Mouse (Mus musculus) CH12.LX (cell line): ENCODE results near the gene Aff2. TPM values are rescaled to one million over a fixed set of nuclear protein-coding genes. Genes with fewer than 3 reads are reported as not detected.

ENCODE experiments used
- DNase-seq: peaks from one replicate; pipeline ENCODE4 v3.0.0-alpha.2; 2013; ENCODE audit errors: extremely low read depth
- H3K27ac ChIP-seq: 2 replicates; pipeline ENCODE4 v1.5.1; 2012; ENCODE audit warnings: low read depth, mild to moderate bottlenecking, control low read depth, moderate library complexity; ENCODE audit not compliant: insufficient read depth
- H3K27me3 ChIP-seq: replicated peaks from 2 replicates; pipeline ENCODE3; 2012; ENCODE audit warnings: inconsistent platforms
- H3K36me3 ChIP-seq, 2 experiments: replicated peaks in 1 of 2; 2 replicates each; pipeline versions ENCODE3 to v1.6.1; 2012; ENCODE audit warnings: inconsistent platforms in 1 of 2, low read length in 1 of 2, mild to moderate bottlenecking in 1 of 2, mixed read lengths in 1 of 2, moderate library complexity in 1 of 2; ENCODE audit not compliant: control insufficient read depth in 1 of 2, insufficient read depth in 1 of 2
- H3K4me1 ChIP-seq, 2 experiments: 2 replicates each; pipeline ENCODE4 v1.6.1; 2012; ENCODE audit warnings: inconsistent platforms in 1 of 2, moderate library complexity in 1 of 2; ENCODE audit not compliant: insufficient read depth in 2 of 2, control insufficient read depth in 1 of 2
- H3K4me2 ChIP-seq: 2 replicates; pipeline ENCODE4 v1.6.1; 2012; ENCODE audit warnings: low read depth, mild to moderate bottlenecking, control low read depth; ENCODE audit not compliant: poor library complexity, insufficient read depth, severe bottlenecking
- H3K4me3 ChIP-seq, 3 experiments: fragments of 150-350 bp in 1 of 3; sonication (generic) in 1 of 3; replicated peaks in 1 of 3; 2 replicates each; pipeline versions ENCODE3 to v1.5.1; 2011 to 2012; ENCODE audit warnings: low read depth in 2 of 3, low read length in 2 of 3, mild to moderate bottlenecking in 2 of 3, moderate library complexity in 2 of 3, control low read depth in 1 of 3, improper control_type of control experiment in 1 of 3, inconsistent platforms in 1 of 3, mixed read lengths in 1 of 3; ENCODE audit not compliant: poor library complexity in 1 of 3
- H3K79me2 ChIP-seq: replicated peaks from 2 replicates; pipeline ENCODE4 v1.6.1; 2012; ENCODE audit warnings: mild to moderate bottlenecking, moderate library complexity; ENCODE audit not compliant: control insufficient read depth, poor library complexity, insufficient read depth, severe bottlenecking; ENCODE audit errors: extremely low read depth
- H3K9ac ChIP-seq: 2 replicates; pipeline ENCODE4 v1.6.1; 2012; ENCODE audit warnings: low read depth, mild to moderate bottlenecking, control low read depth, moderate library complexity; ENCODE audit not compliant: insufficient read depth
- H3K9me3 ChIP-seq: replicated peaks from 2 replicates; pipeline ENCODE3; 2012; ENCODE audit warnings: low read length, inconsistent platforms, mixed read lengths
- BHLHE40 ChIP-seq: IDR thresholded peaks from 2 replicates; pipeline ENCODE4 v1.6.1; 2011; ENCODE audit warnings: mild to moderate bottlenecking, low read depth, low read length, improper control_type of control experiment
- CHD1 ChIP-seq: IDR thresholded peaks from 2 replicates; pipeline ENCODE4 v1.6.1; 2012; ENCODE audit warnings: low read depth, low read length, improper control_type of control experiment, inconsistent platforms
- CHD2 ChIP-seq: IDR thresholded peaks from 2 replicates; pipeline ENCODE4 v1.6.1; 2011; ENCODE audit warnings: low read length, improper control_type of control experiment
- E2F4 ChIP-seq: IDR thresholded peaks from 2 replicates; pipeline ENCODE4 v1.6.1; 2011; ENCODE audit warnings: low read depth, low read length, improper control_type of control experiment; ENCODE audit not compliant: insufficient replicate concordance
- ELF1 ChIP-seq: IDR thresholded peaks from 2 replicates; pipeline ENCODE4 v1.6.1; 2014; ENCODE audit warnings: low read depth, mild to moderate bottlenecking, inconsistent platforms, low read length, improper control_type of control experiment
- EP300 ChIP-seq: IDR thresholded peaks from 2 replicates; pipeline ENCODE4 v1.6.1; 2011; ENCODE audit warnings: low read length, improper control_type of control experiment
- HCFC1 ChIP-seq: IDR thresholded peaks from 2 replicates; pipeline ENCODE4 v1.6.1; 2012; ENCODE audit warnings: low read depth, mild to moderate bottlenecking, inconsistent platforms, low read length, improper control_type of control experiment
- JUND ChIP-seq: conservative IDR thresholded peaks from 2 replicates; pipeline ENCODE4 v1.6.1; 2011; ENCODE audit warnings: low read depth, low read length, improper control_type of control experiment
- KAT2A ChIP-seq: IDR thresholded peaks from 2 replicates; pipeline ENCODE4 v1.6.1; 2012; ENCODE audit warnings: low read length, improper control_type of control experiment, inconsistent platforms; ENCODE audit not compliant: insufficient replicate concordance
- MAFK ChIP-seq: IDR thresholded peaks from 2 replicates; pipeline ENCODE4 v1.6.1; 2011; ENCODE audit warnings: low read length, improper control_type of control experiment; ENCODE audit not compliant: insufficient replicate concordance
- MAX ChIP-seq: IDR thresholded peaks from 2 replicates; pipeline ENCODE4 v1.6.1; 2011; ENCODE audit warnings: low read length, improper control_type of control experiment
- MAZ ChIP-seq: IDR thresholded peaks from 2 replicates; pipeline ENCODE4 v1.6.1; 2012; ENCODE audit warnings: low read depth, mild to moderate bottlenecking, inconsistent platforms, low read length, improper control_type of control experiment, moderate library complexity
- MXI1 ChIP-seq: IDR thresholded peaks from 2 replicates; pipeline ENCODE4 v1.6.1; 2011; ENCODE audit warnings: mild to moderate bottlenecking, low read depth, low read length, improper control_type of control experiment
- MYC ChIP-seq: IDR thresholded peaks from 2 replicates; pipeline ENCODE4 v1.6.1; 2011; ENCODE audit warnings: low read depth, mild to moderate bottlenecking, improper control_type of control experiment, low read length
- NELFE ChIP-seq: IDR thresholded peaks from 2 replicates; pipeline ENCODE4 v1.6.1; 2011; ENCODE audit warnings: low read depth, low read length, improper control_type of control experiment
- NRF1 ChIP-seq: IDR thresholded peaks from 2 replicates; pipeline ENCODE4 v1.6.1; 2014; ENCODE audit warnings: low read depth, mild to moderate bottlenecking, inconsistent platforms, low read length, improper control_type of control experiment, moderate library complexity
- PAX5 ChIP-seq: IDR thresholded peaks from 2 replicates; pipeline ENCODE4 v1.6.1; 2012; ENCODE audit warnings: low read length, inconsistent platforms, mixed read lengths
- POLR2A ChIP-seq: IDR thresholded peaks from 2 replicates; pipeline ENCODE4 v1.6.1; 2011; ENCODE audit warnings: low read depth, mild to moderate bottlenecking, improper control_type of control experiment, low read length
- RCOR1 ChIP-seq: conservative IDR thresholded peaks from 2 replicates; pipeline ENCODE4 v1.6.1; 2012; ENCODE audit warnings: low read depth, mild to moderate bottlenecking, inconsistent platforms, low read length, improper control_type of control experiment
- SMC3 ChIP-seq: IDR thresholded peaks from 2 replicates; pipeline ENCODE4 v1.6.1; 2011; ENCODE audit warnings: low read depth, low read length, improper control_type of control experiment
- TCF12 ChIP-seq: IDR thresholded peaks from 2 replicates; pipeline ENCODE4 v1.6.1; 2014; ENCODE audit warnings: low read depth, mild to moderate bottlenecking, inconsistent platforms, low read length, improper control_type of control experiment
- USF1 ChIP-seq: IDR thresholded peaks from 2 replicates; pipeline ENCODE4 v1.6.1; 2014; ENCODE audit warnings: low read depth, mild to moderate bottlenecking, inconsistent platforms, low read length, improper control_type of control experiment
- USF2 ChIP-seq: conservative IDR thresholded peaks from 2 replicates; pipeline ENCODE4 v1.6.1; 2011; ENCODE audit warnings: low read depth, low read length, improper control_type of control experiment
- ZC3H11A ChIP-seq: IDR thresholded peaks from 2 replicates; pipeline ENCODE4 v1.6.1; 2012; ENCODE audit warnings: low read depth, mild to moderate bottlenecking, inconsistent platforms, low read length, improper control_type of control experiment
- ZMIZ1 ChIP-seq: IDR thresholded peaks from 2 replicates; pipeline ENCODE4 v1.6.1; 2012; ENCODE audit warnings: low read depth, mild to moderate bottlenecking, inconsistent platforms, low read length, improper control_type of control experiment
- ZNF384 ChIP-seq: IDR thresholded peaks from 2 replicates; pipeline ENCODE4 v1.6.1; 2012; ENCODE audit warnings: low read depth, low read length, improper control_type of control experiment, inconsistent platforms
- dilution Hi-C: fragments of 300-500 bp; cut with MboI; formaldehyde crosslinking; loops from 2 replicates; pipeline ENCODE4 v1.14.3; 2020; ENCODE audit warnings: low sequenced_read_pairs; ENCODE audit not compliant: extremely low pct_unique_long_range_greater_than_20kb, extremely low pct_ligation_motif_present
- in situ Hi-C: fragments of 300-500 bp; cut with MboI; formaldehyde crosslinking; loops from 3 replicates; pipeline ENCODE4 v1.14.3; 2019; ENCODE audit warnings: low sequenced_read_pairs, low pct_ligation_motif_present, low pct_unique_long_range_greater_than_20kb, mixed read lengths
- polyA plus RNA-seq: library from polyadenylated mRNA; unstranded; fragments of >175 nt; gene quantifications from 2 replicates; pipeline ENCODE4 v1.2.1, GENCODE M21; 2012; ENCODE audit warnings: low read depth; ENCODE audit not compliant: insufficient read length
- total RNA-seq, 2 experiments: library from RNA; depleted of rRNA; stranded (reverse); fragments of 300-350 nt in 1 of 2; fragments of >200 nt in 1 of 2; gene quantifications; 2 replicates each; pipeline ENCODE4 v1.2.3; 2012 to 2014

Gene Aff2
- total and polyA plus RNA-seq, 3 experiments = not detected

GRCm38 (mm10) chrX:69540811-69541210, 180.7 kb downstream of the Aff2 start:
- TF ChIP-seq CHD2 (no peak), MYC (no peak), TCF12 (no peak), E2F4 (no peak), USF1 (no peak), CHD1 (no peak), NRF1 (no peak), ZC3H11A (no peak), EP300 (no peak), MAFK (no peak), SMC3 (no peak), POLR2A (no peak), KAT2A (no peak), HCFC1 (no peak)
- H3K79me2 ChIP-seq = no peaks in the 10 kb centered on the region
- peaks cover 2% of the 10 kb centered on the region for H3K9me3 ChIP-seq
- H3K36me3 ChIP-seq = no peaks in the 10 kb centered on the region
- H3K4me3 ChIP-seq = no peak overlapping the region
- H3K9ac ChIP-seq = no peak overlapping the region
- DNase-seq = no peak
- H3K27ac ChIP-seq = no peak overlapping the region
- in situ Hi-C loops (no loop called here), dilution Hi-C loops (no loop called here)
- H3K4me2 ChIP-seq = no peak overlapping the region
- H3K27me3 ChIP-seq = no peaks in the 10 kb centered on the region
- H3K4me1 ChIP-seq = no peaks in the 10 kb centered on the region

DNA sequence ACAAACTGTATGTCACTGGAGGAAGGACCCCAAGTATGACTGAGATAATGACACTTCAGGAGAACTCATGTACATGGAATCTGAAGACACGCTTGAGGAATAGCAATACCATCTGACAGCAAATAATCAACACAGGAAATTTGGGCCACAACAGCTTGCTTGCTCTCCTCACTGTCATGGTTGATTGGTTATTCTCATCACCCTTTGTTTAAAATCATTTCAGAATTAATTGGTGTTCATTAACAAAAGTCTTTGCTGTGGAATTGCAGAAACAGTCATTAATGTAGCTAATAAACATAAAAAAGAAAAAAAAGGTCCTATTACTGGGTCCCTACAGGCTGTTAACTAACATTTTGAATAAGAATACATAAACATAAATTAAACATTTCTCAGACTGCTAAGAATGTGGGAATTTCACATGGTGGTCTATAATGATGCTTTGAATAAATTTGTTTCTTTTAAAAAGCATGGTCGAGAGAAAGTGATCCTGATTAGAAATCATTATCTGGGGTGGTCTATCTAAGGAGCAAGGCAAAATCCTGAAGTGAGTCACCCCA, 219.9 kb downstream of the Aff2 start:
- in situ Hi-C loops (no loop called here), dilution Hi-C loops (no loop called here)
- TF ChIP-seq MAFK (no peak), CHD2 (no peak), SMC3 (no peak), ELF1 (no peak), USF1 (no peak), MXI1 (no peak), MAZ (no peak), ZNF384 (no peak), ZMIZ1 (no peak), NELFE (no peak), MAX (no peak), JUND (no peak), PAX5 (no peak), RCOR1 (no peak), E2F4 (no peak), USF2 (no peak), TCF12 (no peak), BHLHE40 (no peak)
- H3K27ac ChIP-seq = no peak overlapping the region
- H3K27me3 ChIP-seq = no peaks in the 10 kb centered on the region
- no peaks in the 10 kb centered on the region for H3K79me2 ChIP-seq
- H3K9ac ChIP-seq = no peak overlapping the region
- no peak overlapping the region for H3K4me3 ChIP-seq
- H3K4me2 ChIP-seq = no peak overlapping the region
- H3K9me3 ChIP-seq = no peaks in the 10 kb centered on the region
- H3K4me1 ChIP-seq = no peaks in the 10 kb centered on the region
- no peaks in the 10 kb centered on the region for H3K36me3 ChIP-seq
- no peak for DNase-seq
